Mouse (Mus musculus) MEL-GATA-1-ER (cell line): Measurements from ENCODE around the gene Gpr26.

ENCODE experiments used
- DNase-seq: peaks from one replicate; pipeline ENCODE4 v3.0.0-alpha.2; 2012; ENCODE audit warnings: low read depth; ENCODE audit errors: extremely low read depth

Gene Gpr26

DNA sequence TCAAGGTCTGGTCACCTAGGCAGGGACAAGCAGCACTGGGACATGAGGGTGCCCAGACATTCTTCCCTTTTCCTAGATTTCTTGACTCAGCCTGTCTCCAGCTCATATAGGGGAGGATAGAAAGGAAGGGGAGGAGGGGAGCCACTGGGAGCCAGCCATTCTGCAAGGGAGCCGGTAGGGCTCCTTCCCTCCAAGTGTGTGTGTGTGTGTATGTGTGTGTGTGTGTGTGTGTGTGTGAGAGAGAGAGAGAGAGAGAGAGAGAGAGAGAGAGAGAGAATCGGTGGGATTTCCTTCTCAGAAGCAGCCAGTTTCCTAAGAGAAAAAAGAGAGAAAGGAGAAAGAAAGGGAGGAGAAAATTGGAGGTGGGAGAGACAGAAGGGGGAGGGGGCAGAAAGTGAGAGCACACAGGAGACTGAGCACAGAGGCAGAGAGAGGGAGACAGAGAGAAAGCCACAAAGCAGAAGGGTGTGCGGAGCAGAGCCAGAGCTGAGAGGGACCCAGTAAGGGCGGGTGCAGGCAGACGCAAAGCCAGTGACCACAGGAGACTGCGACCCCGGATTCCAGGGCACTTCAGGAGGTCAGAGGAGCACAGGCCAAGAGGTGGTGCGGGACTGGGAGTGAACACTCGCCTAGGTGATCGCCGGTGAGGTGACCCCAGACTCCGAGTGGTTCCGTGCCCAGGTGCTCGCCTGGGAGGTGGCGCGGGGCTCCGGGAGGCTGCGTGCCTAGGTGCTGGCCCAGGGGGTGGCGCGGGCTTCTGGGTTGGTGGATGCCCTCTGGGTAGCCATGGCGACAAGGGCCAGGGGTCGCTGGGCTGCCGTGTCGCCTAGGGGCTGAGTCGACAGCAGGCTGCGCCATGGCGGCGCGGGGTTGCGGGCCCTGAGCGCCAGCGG, at the start of gene Gpr26:
Gene Gpr26, plus strand, starts transcription at position 438 of the 893 bp plus-strand sequence.
- no peak for DNase-seq

DNA sequence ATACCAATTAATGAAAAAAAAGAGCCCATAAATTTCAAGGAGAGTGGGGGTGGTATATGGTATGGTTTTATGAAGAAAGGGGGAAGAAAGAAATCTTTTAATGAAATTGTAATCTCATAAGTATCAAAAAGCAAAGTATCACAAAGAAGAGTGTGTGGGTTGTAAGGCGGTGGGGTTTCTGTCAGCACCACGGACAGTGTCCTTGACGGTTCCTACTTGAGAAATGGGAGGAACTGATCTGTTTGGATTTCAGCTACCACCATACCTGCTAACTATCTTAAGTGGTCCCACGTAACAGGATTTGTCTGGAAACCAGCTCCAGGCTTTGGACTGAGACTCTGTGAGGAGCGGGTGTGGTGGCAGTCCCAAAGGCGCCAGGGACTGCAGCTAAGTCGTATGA, 48.9 kb upstream of the Gpr26 start:
- no peak for DNase-seq

DNA sequence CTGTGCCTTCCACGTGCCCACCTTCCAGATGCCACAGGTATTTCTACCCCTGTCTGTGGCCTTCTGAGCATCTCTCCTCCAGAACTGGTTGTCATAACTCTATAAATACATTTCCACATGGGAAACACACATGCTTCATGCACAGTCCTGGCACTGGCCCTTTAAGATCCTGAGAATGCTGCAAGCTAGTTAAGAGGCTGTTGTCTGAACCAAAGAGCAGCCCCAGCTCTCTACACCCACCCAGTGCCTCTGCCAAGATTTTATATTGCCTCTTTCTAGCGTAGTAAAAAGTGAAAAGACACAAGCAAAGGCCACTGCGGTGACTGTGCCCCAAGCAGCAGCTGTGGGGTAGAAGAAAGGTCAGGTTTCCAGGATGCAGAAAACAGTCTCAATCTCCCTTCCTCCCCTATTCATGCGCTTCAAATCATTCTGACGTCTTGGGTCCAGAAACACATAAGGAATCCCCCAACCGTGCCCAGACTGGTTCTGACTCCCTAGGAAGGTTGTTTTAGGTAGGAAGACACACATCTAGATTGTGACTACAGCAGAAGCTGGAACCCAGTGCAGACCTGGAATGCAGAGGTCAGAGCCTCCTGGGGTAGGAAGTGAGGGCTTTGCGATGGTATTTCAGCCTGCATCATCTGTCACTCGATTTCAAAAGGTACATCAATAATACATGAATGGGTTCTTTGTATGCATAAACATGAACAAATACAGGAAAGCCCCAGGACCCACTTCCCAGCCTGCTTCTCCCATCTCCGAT, 38.8 kb upstream of the Gpr26 start:
- DNase-seq, result no peak

DNA sequence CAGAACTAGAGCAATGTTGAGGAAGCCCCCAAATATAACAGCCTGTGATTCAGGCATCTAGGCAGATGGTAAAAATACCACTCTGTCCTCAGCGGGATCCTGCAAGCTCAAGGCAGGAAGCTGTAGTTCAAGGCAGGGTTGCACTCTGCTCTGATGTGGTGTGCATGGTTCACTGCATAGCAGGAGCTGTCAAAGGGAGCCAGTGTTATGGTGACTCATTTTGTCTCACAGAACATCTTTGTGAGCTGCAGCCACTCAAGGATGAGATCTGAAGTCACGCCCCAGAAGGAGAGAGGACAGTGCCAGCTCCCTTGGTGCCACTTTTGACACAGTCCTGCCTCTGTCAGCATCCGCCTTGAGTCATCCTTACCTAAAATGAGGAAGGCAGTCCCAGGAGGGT, 28.6 kb upstream of the Gpr26 start:
- DNase-seq, result no peak

DNA sequence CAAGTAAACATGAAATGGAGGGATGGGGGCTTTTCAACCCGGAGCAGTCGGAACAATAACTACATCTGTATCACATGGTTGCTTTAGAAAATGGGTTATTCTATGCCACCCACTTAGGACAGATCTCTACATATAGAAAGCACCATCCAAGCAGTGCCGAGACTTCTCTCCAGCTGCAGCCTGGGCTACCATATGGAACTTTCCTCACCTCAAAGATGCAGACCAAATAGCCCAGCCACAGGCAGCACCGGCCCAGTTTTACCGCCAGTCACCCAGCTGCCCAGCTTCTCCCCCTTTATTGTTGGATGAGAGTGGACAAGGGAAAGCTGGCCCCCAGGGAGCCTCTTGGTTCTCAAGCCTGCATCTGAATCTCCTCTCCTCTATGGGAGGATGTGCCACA, 15.1 kb upstream of the Gpr26 start:
- DNase-seq, result no peak

DNA sequence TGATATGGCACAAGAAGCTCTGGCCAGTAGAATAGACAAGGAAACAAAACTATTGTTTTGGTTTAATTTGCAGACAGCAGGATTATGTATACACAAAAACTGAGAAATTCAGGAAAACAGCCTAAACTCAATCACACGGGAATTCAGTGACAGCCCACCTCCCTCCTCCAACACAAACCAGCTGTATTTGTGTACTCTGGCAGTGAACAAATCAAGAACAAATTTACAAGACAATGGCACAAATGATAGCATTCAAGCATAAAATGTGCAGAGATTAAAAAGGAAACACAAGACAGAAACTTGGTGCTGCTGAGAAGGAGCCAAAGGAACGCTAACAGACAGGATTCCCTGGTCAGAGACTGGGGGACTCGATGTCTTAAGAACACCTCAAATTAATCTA, 12.9 kb upstream of the Gpr26 start:
- no peak for DNase-seq

DNA sequence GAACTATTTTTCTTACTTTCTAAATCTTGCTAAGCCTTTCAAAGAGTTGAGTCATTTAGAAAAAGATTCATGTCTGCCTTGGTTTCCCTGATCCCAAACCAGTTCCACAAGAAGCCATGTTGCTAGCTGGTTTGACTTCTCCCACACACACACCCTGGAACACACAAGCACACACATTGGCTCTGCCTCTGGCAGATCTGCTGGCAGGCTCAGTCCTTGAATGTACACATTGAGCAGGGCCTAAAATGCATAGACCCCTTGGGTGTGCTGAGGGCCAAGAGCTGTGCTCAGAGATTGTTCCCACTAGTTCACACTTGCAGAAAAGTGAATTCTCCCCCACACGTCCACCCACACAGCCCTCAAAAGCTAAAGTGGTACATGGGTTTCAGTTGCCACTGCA, 7.6 kb upstream of the Gpr26 start:
- DNase-seq, result no peak

DNA sequence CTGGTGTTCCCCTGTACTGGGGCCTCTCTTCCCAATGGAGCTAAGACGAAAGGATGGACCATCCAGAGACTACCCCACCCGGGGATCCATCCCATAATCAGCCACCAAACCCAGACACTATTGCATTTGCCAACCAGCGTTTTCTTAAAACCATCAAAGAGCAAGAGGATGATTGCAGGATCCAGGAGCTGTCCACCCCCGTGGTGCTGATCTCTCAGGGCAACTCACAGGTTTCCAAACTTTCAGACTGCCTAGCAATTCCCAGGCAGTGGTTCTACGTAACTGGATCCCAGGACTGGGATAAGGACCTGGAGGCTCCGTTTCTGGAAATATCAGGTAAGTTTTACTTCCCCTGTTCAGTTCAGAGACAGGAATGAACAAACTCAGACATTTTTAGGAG, 5.7 kb upstream of the Gpr26 start:
- no peak for DNase-seq

DNA sequence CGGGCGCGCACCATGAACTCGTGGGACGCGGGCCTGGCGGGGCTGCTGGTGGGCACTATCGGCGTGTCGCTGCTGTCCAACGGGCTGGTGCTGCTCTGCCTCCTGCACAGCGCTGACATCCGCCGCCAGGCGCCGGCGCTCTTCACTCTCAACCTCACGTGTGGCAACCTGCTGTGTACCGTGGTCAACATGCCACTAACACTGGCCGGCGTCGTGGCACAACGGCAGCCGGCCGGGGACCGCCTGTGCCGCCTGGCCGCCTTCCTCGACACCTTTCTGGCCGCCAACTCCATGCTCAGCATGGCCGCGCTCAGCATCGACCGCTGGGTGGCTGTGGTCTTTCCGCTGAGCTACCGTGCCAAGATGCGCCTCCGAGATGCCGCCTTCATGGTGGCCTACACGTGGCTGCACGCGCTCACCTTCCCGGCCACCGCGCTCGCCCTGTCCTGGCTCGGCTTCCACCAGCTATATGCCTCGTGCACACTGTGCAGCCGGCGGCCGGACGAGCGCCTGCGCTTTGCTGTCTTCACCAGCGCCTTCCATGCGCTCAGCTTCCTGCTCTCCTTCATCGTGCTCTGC, 745 bp downstream of the Gpr26 start:
- DNase-seq, result no peak

DNA sequence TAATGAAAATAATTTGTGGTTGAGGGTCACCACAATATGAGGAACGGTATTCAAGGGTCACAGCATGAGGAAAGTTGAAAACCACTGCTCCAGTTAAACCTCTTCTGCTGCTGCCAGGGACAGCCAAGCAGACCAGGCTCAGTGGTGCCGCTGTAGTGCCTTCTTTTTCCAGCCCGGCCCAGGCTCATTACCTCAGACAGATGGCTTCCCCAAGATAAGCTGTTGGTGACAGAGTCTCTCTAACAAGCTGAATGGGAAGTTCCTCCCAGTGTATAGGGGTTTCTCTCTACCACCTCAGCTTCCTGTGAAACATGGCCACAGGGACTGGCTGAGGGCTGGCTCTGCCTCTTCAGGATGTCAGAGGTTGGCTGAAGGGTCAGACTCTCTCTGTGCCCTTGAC, 4.0 kb downstream of the Gpr26 start:
- DNase-seq, result no peak

DNA sequence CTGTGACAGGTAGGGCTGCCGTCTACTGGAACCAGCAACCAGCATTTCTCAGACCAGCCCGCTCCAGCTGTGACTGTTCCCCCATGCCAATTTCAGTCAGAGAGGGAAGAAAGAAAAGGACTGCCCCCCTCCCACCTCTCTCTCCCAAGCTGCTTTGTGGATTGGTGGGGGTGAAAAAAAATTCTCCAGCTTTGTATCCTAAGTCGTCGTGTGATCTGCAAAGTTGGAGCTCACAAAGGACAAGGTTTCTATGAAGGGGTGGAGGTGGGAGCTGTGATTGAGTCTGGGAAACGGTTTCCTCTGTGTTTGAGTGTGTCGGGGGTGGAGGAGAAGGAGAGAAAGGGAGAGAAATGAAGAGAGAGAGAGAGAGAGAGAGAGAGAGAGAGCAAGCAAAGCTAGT, 9.6 kb downstream of the Gpr26 start:
- DNase-seq, result no peak

DNA sequence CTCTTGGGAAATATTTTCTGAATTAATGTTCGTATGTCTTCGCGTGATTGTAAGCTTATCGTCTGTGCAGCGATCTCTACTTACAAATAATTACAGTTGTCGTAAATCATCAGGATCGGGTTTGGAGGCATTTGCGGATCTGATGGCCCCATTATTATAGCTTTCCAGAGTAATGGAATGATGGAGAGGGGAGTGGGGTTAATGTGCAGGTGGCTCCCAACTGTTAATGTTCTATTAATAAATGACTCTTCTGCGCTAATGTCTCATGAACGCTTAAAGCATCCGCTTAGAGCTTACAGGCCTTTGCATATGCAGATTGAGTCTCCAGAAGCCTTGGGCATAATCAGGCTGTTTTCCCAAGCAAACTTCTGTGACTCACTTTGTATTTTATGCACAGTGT, 12.3 kb downstream of the Gpr26 start:
- DNase-seq, result no peak

DNA sequence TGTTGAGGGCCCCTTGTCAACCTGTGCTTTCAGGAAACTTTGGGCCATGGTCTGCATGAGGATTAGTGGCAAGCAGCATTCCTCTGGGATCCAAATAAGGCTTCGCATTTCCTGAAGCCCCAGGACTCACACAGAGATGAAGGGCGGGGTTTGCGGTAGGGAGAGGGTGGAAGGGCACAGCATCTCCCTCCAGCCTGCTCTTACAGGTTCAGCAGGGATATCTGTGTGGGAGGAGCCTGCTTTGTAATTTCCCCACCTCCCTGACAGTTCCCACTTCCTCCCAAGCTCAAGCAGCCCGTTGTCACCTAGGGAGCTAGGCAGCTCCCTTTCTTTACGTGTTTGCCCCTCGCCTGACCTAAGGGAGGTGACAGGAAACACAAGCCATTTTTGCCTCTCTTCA, 22.8 kb downstream of the Gpr26 start:
- DNase-seq, result no peak

DNA sequence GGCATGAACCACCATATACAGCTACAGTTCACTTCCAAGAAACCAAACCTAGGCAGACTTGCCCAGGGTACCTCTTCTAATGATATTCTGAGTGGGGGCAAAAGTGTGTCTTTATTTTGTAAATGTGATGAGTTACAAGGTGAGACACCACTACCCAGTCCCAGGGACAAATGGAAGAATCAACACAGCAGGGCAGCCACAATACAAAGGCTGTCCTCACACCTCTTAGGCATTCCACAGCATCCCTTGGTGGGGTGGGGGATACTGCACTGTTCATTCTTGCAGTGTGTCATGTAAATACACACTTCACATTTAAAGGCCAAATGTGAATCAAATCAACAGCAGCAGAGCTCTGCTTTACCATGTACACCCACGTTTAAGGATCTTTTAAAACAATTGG, 26.0 kb downstream of the Gpr26 start:
- DNase-seq, result no peak

DNA sequence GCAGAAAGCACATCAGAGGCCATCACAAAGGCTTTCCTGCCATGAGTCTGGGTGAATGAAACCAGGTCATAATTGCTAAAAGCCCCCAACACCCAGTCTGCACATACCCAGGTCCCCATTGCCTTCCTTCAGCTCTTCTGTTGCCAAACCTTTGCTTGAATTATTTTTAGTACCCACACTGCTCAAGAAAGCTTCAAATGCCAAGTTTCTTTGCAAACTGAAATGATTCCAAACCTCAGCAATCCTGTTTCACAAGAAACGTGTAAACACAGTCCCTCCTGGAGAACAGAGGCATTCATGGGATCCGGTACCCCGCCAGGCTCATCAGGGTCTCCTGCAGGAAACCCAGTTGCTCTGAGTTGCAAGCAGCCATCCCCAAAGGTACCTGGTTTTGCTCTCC, 26.6 kb downstream of the Gpr26 start:
- no peak for DNase-seq

DNA sequence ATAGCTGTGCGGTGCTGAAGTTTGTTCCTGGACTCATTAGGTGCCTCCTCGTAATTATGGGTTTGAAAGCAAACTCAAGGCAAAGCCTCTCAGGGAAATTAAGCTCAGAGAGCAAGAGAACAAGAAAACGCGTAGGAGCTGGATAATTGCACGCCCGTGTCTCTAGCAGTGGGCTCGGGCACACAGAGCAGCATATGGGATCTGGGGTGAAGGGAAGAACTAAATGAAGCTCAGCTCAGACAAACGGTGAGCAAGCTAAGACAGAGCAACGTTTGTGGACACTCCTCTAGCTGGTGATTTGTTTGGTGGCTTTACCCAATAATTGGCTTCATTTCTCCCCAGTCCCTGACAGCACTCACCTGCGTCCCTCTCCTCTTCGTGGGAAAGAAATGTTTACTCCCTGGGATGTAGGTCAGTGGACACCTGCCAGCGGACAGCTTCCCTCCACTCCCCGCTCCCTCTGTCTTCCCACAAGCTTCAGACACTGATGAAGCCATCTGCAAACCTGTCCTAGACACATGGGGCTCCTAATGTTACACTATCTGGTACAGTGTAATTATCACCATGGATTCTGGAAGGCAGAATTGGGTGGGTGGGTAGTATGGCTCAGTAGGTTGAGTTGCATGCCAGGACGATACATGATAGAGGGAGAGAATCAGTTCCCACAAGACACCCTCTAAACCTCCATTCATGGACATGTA, 39.9 kb downstream of the Gpr26 start:
- no peak for DNase-seq

DNA sequence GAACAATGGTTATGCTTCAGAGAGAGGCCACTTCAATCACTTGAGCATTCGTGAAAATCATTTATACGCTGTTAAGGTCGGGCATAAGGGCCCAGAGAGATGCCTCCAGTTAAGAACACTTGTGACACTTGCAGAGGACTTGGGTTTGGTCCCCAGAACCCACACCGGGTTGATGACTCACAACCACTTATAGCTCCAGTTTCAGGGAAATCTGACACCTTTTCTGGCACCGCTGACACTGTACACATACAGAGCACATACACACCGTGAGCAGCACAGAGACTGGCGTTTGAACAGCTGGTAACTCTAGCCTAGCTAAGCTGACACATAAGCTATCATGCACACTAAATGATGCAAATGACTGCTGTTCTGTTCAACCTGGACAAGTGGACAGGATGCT, 42.7 kb downstream of the Gpr26 start:
- DNase-seq, result no peak

DNA sequence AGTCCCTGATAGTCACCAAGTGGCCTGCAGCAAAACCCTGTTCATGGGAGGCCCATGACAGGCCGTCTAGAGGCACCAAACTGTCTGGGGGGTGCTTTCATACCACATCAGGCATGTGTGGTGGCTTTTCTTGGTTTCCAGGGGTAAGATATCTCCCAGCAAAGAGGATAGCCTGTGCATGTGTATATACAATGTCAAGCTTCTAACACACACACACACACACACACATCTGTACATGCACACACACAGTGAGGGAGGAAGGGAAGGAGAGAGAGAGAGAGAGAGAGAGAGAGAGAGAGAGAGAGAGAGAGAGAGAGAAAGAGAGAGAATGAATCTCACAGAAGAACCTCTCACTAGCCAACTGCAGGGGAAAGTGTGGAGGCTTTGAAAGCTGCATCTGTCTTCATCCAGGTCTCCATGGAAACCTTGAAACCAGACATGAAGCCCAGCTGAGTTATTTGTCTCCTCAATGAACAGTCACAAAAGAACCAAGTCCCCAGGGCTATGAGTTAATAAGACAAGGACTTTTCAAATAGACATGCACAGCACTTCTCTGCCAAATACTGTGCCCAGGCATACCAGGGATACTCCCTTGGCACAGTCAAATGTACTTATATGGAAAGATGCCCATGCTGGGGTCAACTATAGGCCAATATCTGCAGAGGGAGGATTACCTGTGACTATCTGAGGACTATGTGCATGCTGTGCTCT, 46.9 kb downstream of the Gpr26 start:
- no peak for DNase-seq

DNA sequence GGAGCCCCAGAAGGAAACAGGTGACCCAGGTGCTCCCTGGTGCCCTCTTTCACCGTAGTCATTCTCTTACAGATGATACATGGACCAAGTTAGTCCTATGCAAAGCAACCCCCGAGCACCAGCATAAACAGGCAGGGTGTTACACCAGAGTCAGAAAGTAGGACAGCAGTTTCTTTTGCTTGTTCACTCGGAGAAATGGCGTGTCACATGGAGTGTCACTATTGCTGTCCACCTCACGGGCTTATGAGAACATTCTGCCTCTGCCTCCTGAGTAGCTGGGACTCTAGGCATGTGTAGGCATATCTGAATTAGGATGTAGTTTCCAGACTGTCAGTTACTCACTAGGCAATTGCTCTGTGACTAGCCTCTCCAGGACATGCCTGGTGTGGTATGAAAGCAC, 47.7 kb downstream of the Gpr26 start:
- no peak for DNase-seq

DNA sequence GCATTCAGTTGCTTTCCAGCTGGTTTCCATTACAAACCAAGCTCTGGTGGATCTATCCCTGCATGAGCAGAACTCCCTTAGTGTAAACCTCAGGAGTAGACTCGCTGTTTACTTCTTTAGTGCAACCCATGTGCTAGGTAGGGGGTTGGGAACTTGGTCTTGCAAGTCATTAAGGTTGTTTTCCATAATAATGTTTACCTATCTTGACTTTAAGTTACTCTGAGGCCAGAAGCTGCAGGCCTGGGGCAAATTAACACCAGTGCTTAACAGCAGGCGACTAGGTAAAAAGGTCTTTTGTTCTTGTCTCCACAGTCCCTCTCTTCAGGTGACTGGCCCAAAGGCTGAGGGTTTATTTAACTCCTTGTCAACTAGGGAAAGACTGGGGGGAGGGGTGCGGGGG, 48.9 kb downstream of the Gpr26 start:
- DNase-seq, result no peak

DNA sequence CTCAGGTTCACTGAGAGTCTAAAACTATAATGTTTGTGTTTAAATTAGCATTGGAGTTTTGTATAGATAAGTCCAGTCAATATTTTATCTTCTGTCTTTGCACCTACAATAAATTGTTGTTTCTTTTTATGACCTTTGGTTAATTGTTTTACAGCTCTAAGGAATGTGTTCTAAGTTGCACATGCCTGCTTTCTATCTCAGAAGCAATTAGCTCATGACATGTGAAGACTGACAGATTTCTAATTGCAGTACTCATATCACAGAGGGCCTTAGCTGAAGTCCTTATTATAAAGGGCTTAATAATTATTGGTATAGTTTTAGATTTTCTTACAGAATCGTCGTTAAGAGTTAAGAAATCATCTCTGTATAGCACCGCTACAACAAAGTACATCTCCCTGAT, 49.7 kb downstream of the Gpr26 start:
- no peak for DNase-seq
